Mouse (Mus musculus) adrenal gland, postnatal 36 days (tissue): ENCODE measurements around the gene Arhgdia. TPM values are rescaled to one million over a fixed set of nuclear protein-coding genes. Genes with fewer than 3 reads are reported as not detected.
"Not testable (repeated sequence)": the region's sequence is repeated elsewhere in the genome, so short reads cannot be mapped to it uniquely, and the experiment has no call there.

Experiments
- DNase-seq, 2 experiments: peaks; one replicate each; pipeline ENCODE4 v3.0.0; 2021; ENCODE audit warnings: mixed read lengths in 1 of 2
- total RNA-seq, 2 experiments: library from RNA; stranded (reverse); gene quantifications; 2 replicates each; pipeline ENCODE4 v1.2.3; 2021

The Arhgdia gene
- total RNA-seq, 2 experiments from 2014 or later, result 348 to 361 TPM

DNA sequence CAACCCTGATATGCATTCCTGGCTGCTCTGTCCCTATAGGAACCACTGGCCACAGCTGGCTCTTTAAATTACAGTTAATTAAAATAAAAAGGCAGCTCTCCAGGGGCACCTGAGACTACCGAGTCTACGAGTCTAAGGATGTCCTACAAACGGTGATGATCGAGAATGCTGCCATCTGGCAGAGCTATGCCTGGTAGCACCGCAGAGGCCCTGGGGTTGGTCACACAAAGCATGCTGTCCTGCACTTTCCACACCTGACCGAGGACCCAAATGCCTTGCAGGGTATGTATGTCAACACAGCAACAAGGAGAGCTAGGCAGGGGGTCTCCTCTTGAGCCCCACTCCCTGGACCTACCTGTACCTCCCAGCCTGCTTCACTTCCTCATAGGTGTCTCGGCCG, 32.6 kb upstream of the Arhgdia start:
- DNase-seq, result no peak

DNA sequence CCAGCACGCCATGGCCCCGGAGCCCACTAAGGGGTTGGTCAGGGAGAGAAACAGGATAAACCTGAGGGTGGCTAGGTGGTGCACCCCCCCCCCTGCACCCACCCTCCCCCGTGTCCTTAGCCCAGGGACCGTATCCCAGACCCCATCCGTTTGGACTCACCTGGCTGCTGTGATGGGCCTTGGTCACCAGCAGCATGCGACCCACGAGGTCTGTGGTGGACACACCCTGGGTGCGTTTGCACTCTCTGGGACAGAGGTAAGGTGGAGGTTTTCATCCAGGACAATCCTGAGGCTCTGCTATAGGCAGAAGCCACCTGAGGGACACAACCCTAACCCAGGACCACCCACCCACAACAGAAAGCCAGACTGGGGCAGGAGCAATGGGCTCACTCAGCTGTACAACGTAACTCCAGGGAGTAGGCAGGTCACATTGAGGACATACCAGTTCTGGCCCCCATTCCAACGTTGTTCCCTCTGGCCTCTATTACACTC, 32.1 kb upstream of the Arhgdia start:
- no peak for DNase-seq

DNA sequence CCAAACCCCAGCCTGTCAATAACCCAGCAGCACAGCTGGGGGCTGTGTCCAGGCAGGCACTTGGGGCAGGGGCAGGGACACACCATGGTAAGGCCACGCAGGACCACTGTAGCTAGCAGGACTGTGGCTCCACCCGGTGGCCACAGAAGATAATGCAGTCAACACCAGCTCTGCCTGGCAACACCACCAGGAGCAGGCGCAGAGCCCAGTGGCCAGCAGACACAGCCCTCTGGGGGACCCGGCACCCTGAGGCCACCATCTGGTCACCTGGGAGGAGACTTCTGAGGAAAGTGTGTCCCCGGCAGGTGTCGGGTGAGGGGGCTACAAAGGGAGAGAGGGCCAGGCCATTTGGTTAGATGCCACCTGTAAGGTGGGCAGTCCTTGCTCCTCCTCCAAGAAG, 31.3 kb upstream of the Arhgdia start:
- peak; percentile 81 to 82 for DNase-seq

DNA sequence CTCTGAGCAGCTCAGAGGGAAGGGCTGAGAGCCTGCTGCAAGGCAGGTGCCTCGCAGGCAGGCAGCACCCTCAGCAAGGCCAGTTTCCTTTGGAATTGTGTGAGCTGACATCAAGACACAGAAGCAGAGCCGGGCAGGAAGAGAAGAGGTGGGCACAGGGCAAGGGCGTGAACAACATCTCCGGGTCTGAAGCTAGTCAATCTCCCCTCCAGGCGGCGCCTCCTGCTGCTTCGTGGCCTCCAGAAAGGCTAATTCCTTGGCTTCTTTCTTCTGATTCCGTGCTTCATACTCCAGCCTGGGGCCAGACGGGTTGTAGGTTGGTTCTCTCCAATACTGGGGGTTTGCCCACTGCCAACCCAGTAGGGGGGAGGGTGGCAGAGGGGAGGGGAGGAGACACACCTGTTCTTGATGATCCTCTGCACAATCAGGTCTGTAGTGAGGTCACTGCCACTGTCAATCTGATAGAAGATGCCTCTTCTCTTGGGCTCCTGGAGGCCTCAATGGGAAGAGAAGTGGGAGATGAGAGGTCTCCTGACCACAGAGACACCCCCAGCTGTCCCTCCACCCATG, 29.1 kb upstream of the Arhgdia start:
- DNase-seq, result no peak

DNA sequence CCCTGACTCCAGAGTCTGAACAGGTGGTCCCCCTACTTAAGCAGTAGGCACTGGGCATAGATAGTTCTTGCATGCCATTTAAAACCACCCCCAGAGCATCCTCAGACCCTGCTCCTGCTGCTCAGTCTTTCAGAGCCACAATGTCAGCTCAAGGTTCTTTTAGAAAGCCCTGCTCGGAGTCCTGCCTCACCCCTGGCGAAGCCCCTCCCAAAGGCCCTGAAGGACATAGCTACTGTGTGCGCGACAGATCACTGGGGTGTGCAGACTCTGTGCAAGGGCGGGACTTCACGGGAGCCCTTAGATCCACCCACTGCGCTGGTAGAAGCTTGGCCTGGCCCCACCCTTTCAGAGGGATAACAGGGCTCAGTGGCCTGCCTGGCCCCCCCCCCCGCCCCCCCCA, 27.8 kb upstream of the Arhgdia start:
- DNase-seq, result peak; percentile 76 to 77

DNA sequence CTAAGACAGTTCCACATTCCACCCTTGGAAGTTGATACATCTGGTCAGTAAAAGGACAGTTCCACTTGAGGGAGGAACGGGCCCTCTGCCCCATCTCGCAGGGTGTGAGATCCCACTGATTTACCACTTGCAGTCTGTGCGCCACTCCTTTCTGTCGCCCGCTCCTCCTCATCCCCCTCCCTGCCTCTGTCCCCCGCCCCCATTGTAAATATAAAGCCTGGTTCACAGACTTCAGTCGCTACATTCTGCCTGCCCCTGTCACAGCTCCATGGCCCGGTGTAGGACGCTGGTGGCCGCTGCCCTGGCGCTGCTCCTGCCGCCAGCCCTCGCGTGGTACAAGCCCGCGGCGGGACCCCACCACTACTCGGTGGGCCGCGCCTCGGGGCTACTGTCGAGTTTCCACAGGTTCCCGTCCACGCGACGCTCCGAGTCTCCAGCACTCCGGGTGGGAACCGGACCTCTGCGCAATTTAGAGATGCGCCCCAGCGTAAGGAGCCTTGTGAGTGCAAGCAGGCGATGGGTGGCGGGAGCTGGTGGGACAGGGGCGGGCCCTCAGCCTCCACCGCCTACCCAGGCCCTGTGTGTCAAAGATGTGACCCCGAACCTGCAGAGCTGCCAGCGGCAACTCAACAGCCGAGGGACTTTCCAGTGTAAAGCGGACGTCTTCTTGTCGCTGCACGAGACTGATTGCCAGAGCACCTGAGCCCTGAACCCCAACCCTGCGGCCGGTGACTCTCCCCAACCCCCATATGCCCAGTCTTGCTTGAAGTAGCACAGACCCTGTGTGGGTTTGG, 27.0 kb upstream of the Arhgdia start, which contains the start of gene Npb:
Gene Npb (plus strand): TSS at position 237 of the 794 bp plus-strand sequence.
- DNase-seq, result no peak

DNA sequence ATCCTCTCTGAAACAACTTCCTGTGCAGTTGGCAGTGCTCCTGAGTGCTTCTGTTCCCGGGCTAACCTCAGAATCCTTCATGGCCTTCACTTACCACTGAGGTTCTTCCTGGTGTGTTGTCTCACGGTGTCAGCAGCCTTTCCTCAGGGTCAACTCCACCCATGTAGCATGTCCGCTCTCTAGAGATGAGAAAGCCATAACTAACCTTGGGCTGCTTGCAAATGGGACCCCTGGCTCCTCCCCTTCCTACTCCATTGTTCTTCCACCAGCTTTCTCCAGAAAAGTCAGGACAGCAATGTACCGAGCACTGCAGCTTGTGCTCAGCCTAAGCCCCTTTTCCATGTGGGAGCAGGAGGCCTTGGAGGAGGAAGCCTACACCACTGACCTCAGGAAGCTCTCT, 25.3 kb upstream of the Arhgdia start:
- DNase-seq, result peak in 1 of 2 experiments; percentile 39

DNA sequence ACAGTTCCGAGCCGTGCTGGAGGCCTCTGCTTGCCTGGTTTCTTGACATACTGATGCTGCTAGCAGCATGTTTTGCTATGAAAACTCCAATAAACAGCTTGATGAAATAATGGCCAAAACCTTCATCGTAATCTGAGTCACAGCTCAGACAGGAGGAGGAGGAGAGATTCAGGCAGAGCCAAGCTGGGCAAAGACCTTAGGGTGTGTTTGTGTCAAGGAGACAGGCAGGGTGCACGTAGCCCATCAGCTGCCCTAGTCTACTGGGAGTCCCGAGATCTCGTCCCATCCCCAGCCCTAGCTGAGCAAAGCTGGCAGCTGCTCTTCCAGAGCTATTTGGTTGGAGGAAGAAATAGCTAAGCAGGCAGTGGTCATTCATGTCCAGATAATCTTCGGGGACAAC, 24.2 kb upstream of the Arhgdia start:
- no peak for DNase-seq

DNA sequence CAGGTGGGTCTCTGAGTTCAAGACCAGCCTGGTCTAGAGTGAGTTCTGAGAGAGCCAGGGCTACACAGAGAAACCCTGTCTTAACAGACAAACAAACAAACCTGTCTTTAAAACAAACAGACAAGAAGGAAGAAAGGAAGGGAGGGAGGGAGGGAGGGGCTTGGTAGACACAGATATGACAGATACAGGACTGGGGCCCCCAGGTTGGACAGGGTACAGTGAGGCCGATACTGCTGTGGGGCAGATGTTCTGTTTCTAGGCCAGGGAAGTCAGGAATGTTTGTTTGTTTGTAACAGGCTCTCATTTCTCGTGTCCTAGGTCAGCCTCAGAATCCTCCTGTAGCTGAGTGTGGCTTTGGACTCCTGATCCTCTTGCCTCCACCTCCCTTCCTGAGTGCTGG, 22.1 kb upstream of the Arhgdia start:
- no peak for DNase-seq

DNA sequence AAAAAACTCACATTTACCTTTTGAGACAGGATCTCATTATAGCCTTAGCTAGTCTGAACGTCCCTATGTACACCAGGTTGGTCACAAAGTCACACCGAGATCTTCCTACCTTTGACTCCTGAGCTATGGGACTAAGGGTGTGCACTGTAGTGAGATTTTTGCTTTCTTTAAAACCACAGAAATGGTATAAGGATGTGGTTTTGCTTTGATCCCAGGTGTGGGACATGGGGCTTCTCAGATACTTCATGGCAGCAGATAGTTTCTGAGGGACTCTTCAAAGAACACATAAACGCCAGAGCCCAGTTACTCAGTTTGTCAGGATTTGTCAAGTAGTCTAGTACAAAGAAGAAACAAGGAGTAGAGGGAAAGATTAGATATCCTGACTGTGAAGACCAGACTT, 19.3 kb upstream of the Arhgdia start:
- no peak for DNase-seq

DNA sequence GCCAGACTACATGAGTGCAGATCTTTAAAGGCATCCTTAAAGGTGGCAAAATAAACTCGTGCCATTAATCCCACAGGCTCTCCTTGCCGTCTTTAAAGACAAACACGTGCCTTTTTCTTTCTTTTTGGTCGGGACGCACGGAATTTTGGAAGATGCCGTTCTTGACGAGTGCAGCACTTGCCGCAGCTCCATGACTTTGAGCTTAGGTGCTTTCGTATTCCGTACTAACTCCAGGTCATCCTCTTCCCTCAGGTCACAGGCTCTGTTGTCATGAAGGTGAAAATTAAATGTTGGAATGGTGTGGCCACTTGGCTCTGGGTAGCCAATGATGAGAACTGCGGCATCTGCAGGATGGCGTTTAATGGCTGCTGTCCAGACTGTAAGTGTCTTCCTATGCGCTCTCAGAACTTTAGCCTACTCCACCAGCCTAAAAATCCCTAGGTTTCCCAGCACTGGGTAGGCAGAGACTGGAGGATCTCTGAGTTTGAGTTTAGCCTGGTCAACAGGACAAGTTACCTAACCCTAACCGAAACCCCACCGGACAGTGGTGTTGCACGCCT, 17.6 kb upstream of the Arhgdia start:
- DNase-seq, result no peak

DNA sequence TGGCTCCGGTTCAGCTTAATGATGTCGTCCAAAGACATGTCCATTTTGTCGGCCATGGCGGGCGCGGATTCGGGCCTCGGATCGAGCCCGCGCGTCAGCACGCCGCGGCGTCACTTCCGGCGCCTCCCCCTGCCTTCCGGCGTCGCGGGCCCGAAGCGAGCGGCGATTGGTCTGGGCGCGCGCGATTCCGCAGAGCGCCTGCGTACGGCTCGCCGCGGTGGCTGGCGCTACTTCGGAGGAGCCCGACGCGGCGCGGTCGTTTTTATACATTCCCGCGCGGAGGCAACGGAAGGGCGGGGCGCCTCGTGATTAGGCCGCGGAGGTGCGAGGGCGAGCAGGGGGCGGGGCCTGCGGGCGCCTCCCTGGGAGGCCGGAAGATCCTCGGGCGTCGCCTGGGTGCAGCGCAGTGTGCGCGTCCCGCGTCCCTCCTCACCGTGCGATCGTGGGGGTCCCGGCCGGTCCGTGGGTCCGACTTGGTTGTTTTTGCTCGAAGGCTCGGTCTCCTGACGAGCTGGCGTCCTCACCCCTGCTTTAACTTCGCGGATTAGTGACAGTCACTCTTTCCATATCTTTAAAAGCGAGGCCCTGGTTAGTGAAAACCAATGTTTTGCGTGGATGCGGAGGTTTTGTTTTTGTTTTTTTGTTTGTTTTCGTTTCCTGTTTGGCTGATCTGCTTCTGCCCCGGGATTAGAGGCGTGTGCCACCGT, 17.0 kb upstream of the Arhgdia start, which contains the start of the genes Alyref and Anapc11:
Gene Alyref (minus strand): TSS at position 83 of the 707 bp plus-strand sequence.
Gene Anapc11 (plus strand): TSS at position 139 of the 707 bp plus-strand sequence.
- peak; percentile 96 to 97 for DNase-seq

DNA sequence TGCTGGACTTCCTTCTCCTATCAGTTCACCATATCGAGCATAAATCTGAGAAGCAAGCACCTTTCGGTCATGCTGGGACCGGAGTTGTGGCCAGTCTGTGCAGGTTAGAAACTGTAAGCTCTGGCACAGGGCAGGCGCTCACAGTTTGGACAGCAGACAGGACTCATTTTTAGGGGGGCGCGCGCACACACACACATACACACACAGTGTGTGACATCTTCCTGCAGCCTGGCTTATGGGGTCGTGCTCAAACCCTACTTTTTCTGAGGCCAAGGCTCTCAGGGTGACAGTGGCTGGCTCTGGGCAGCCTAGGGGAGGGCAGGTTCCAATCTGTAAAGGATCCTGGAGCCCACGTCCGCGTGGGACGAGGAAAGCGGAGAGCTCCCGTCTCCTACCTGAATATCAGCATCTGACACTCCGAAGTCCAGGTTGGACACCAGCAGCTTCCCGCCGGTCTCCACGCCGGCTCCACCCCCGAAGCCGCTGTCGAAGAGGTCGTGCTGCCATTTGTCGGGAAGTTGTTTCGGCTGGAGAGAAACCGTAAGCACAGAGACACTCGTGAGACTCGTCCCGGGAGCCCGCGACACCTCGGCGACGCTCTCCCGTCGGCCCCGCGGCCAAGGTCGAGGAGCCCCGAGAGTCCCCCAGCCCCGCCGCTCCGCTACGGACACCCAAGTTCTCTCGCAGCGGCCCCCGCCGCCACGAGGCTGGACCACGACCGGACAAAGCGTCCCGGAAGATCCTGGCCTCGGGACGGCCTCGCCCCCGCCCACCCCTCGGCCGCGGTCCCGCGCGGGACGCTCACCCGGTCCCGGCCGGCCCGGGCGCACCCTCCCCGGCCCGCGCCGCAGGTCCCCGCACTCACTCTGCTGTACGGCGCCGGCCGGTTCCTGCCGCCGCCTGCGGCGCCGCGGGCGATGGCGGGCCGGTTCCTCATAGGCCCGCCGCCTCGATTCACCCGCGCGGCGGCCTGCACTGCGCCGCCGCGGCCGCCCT, 16.1 kb upstream of the Arhgdia start:
- peak in 1 of 2 experiments; percentile 54 for DNase-seq

DNA sequence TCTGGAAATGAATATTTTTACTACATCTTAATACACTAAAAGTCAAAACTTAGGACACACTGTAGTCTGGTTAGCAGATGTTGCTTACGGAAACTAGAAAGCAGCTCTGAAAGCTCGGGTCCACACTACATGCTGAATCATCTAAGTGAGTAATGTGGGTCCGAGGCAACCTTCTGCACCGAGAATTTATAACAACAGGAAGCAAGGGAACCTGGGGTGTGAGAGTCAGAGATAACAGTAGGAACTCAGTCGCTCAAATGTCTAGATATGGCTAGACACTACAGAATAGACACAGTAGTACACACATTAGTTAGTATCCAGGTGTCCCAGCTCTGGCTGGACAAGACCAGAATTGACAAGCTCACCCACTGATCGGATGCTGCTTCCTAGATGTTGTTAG, 7.1 kb upstream of the Arhgdia start:
- DNase-seq, result no peak

DNA sequence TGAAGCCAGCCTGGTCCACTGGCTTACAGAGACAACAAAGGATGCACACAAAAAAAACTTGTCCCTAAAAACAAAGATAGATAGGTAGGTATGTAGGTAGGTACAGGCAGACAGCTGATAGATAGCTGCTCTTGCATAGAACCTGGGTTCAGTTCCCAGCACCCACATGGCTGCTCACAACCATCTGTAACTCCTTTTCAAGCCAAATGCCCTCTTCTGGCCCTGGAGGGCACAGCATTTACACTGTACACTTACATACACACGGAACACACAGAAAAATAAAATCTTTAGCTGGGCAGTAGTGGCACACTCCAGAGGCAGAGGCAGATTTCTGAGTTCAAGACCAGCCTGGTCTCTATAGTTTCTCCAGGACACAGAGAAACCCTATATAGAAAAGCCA, 2.5 kb upstream of the Arhgdia start:
- no peak for DNase-seq

DNA sequence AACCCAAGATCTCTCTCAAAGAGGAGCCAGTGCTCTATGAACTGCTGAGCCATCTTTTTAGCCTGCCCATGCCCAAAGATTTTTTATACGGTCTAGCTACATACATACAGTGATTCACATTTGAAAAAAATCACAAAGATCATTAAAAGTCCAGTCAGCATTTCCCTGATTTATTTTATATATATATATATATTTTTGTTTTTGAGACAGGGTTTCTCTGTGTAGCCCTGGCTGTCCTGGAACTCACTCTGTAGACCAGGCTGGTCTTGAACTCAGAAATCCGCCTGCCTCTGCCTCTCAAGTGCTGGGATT, 1.5 kb upstream of the Arhgdia start:
- not testable (repeated sequence) for DNase-seq

DNA sequence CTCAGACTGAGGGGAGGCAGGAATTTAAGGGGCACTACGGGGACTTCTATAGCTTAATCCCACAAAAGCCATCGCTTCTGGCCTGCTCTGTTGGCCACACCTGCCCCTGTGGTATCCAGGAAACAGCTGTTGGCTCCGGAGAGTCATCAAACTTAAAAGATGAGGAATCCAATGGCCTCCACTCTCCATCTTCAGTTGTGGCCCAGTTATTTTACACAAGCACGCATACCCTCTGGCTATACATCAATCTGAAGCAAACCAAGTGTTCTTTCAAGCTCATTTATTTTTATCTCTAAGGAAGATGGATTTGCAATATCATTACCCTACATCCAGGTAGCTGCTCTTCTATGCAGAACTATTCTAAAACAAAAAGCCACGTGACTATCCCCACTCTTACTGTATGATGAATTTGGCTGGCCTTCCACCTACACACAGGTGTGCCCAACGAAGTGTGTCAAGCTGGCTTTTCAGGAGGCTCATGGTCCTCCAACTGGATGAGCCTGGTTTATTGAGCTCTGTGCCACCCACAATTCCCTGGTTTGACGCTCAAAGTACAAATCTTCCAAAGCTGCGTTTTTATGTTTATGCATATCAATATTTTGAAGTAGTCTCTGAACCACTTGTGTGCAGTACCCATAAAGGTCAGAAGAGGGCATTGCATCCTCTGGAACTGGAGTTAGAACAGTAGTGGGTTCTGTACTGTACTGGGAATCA, 1.0 kb upstream of the Arhgdia start:
- peak in 1 of 2 experiments; percentile 41 for DNase-seq

DNA sequence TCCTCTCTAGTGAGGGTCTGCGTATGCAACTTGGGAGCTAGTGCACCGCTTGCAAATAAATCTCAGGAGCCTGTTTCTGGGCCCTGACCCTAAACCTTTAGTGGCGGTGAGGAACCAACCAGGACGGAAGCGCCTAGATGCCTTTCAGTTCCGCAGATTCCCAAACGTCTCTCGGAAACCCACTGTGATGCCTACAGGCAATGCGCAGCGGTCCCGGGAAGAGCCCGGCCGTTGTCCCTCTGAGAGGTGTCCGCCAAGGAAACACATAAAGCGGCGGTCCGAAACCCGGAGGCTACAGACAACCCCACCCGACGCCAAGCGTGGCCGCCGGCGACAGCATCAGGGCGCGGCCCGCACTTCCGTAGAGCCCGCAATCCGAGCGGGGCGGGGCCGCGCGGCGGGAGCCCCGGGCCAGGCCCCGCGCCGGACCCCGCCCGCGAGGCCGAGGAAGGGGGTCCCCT, 523 bp downstream of the Arhgdia start:
- DNase-seq, result peak; percentile 57 to 68

DNA sequence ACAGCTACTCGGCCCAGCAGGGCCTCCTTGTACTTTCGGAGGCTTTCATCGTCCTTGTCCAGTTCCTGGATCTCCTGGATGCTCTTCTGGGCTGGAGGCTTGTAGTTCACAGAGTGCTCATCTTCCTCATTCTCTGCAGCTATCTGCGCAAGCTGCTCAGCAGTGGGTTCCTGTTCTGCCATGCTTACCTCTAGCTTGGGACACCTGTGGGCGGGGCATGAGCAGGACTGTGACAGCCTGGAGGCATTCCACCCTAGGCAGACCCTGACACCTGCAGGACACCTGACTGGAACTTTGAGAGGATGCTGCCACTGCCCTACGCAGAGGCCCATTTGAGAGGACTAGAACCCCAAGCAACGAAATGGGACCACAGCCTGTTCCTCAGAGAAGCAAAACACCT, 1.2 kb downstream of the Arhgdia start:
- DNase-seq, result no peak

DNA sequence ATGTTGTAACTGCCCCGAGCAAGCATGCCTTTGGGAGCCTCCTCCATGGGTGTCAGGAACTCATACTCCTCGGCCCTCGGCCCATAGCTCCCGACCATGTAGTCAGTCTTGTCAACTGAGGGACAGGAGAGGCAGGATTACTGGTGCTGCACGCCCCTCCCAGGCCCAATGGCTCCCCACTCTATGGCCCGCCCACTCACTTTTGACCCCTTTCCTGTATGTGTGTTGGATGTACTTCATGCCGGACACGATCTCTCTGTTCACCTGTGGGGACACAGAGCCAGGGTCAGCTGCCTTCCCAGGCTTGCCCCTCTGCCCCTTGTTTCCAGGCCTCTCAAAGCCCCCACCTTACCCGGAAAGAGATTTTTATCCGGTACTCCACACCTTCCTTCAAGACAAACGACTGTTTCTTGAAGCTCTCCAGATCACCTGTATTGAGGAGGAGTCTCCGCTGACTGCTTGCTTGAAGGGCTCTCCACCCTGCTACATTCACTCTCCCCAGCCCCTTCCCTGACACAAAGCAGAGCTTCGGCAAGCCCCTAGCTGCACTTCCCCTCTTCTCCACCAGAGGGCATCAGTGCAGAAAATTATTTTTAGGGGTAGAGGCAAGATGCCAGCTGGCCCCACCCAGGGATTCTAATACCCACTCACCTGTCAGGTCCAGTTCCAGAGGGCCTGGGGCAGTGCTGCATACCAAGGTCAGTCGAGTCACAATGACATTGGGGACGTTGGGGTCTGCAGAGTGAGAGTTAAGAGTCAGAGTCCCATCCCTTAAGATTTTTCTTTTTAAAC, 1.9 kb downstream of the Arhgdia start:
- peak; percentile 63 to 75 for DNase-seq
